Mouse (Mus musculus) liver, embryonic 11.5 days (tissue): ENCODE data around the gene Slc25a22. TPM values are rescaled to one million over a fixed set of nuclear protein-coding genes. Genes with fewer than 3 reads are reported as not detected.

Experiments
- ATAC-seq: fragments of 200-750 bp; cut with Nextera tagmentation; replicated peaks from 2 replicates; pipeline ENCODE4 v1.8.0; 2017; ENCODE audit warnings: moderate number of reproducible peaks, mild to moderate bottlenecking, moderate TSS enrichment, moderate library complexity; ENCODE audit not compliant: low FRiP score
- DNase-seq: peaks from one replicate; pipeline ENCODE4 v3.0.0-alpha.2; 2017; ENCODE audit warnings: low spot score
- H3K27ac ChIP-seq: fragments of 300-500 bp; sonication (generic); 2 replicates; pipeline ENCODE4 v1.5.1; 2014; ENCODE audit warnings: mild to moderate bottlenecking, low read depth, low read length, control low read depth
- H3K27me3 ChIP-seq: fragments of 300-500 bp; sonication (generic); replicated peaks from 2 replicates; pipeline ENCODE4 v1.6.1; 2014; ENCODE audit warnings: low read length, mixed read lengths; ENCODE audit not compliant: control insufficient read depth, insufficient read depth
- H3K36me3 ChIP-seq: fragments of 300-500 bp; sonication (generic); 2 replicates; pipeline ENCODE4 v1.6.1; 2014; ENCODE audit warnings: mild to moderate bottlenecking, low read length, moderate library complexity, mixed read lengths; ENCODE audit not compliant: control insufficient read depth, insufficient read depth
- H3K4me1 ChIP-seq: fragments of 300-500 bp; sonication (generic); replicated peaks from 2 replicates; pipeline ENCODE4 v1.6.1; 2014; ENCODE audit warnings: low read length, mixed read lengths; ENCODE audit not compliant: control insufficient read depth, insufficient read depth
- H3K4me2 ChIP-seq: fragments of 300-500 bp; sonication (generic); 2 replicates; pipeline ENCODE4 v1.6.1; 2014; ENCODE audit warnings: mild to moderate bottlenecking, control low read depth, moderate library complexity
- H3K4me3 ChIP-seq: fragments of 300-500 bp; sonication (generic); 2 replicates; pipeline ENCODE4 v1.5.1; 2014; ENCODE audit warnings: low read depth, low read length, control low read depth
- H3K9ac ChIP-seq: fragments of 300-500 bp; sonication (generic); 2 replicates; pipeline ENCODE4 v1.6.1; 2014; ENCODE audit warnings: low read depth, low read length, control low read depth
- H3K9me3 ChIP-seq: fragments of 300-500 bp; sonication (generic); 2 replicates; pipeline ENCODE4 v1.6.1; 2016; ENCODE audit warnings: low read length, inconsistent platforms, mixed read lengths; ENCODE audit not compliant: control insufficient read depth
- WGBS: fragments of 180-500 bp; shearing (Covaris S2); extraction: QIAGEN DNeasy Blood & Tissue Kit; methylation state at CpG from one replicate; pipeline ENCODE4 v1.1.7; 2014; 5-methylcytosine and 5-hydroxymethylcytosine counted together
- polyA plus RNA-seq: library from polyadenylated mRNA; unstranded; fragments of >200 nt; fragmentation: Nextera tagmentation; extraction: Ambion mirVana; gene quantifications from 2 replicates; pipeline ENCODE4 v1.2.1, GENCODE M21; 2014

Slc25a22 gene
- polyA plus RNA-seq, 1 experiment from 2014 or later: 36.9 TPM

DNA sequence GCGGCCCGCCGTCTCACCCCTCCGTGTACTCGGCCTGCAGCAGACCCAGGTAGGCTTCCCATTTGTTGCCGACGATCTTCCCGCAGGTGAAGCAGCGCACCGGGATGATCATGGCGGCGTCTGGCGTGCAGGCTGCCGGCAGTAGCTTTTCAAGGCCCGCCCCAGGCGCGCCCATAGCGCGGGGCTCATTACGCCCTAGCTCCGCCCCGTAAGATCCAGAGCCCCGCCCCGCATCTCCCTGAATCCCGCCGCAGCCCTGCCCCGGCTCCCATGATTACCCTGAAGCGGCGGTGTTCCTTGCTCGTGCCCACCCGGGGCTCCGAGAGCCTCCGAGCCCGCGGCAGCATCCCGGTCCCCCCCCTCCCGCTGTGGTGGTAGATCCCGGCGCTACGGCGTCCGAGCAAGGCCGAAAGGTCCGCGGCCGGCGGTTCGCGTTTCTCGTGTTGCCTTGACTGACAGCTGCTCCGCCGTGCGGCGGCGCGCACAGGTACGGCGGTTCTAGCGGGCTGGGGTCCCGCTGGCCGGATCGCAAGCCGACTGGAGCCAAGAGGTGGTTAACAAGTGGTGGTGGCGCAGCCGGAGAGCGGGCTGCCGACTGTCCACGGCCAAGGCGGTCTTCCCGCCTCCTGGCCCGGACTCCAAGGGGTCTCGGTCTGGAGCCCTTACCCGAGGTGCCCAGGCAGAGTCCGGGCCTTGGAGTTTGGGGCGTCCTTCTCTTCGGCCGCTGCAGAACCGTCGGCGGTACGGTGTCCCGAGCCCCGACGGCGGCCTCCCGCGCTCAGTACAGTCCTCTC lies 37.5 kb upstream of the Slc25a22 start, which contains the start of the genes Polr2l and Tspan4:
Polr2l (minus strand) TSS at position 122 of the 794 bp plus-strand sequence.
Tspan4 (plus strand) TSS at position 230 of the 794 bp plus-strand sequence.
- WGBS: under 1% methylated on average over 87 of the region's 87 CpGs
- H3K9me3 ChIP-seq: no peaks in the 10 kb centered on the region
- peaks cover 38% of the 10 kb centered on the region for H3K4me1 ChIP-seq
- ATAC-seq: peak; percentile 77
- DNase-seq: peak; percentile 93
- peak within 1 kb of the TSS; percentile 91 for H3K4me2 ChIP-seq
- peak within 1 kb of the TSS; percentile 85 for H3K9ac ChIP-seq
- H3K27me3 ChIP-seq: no peaks in the 10 kb centered on the region
- H3K27ac ChIP-seq: peak within 1 kb of the TSS; percentile 90
- H3K4me3 ChIP-seq: peak within 1 kb of the TSS; percentile 88
- H3K36me3 ChIP-seq: peaks cover 21% of the 10 kb centered on the region

DNA sequence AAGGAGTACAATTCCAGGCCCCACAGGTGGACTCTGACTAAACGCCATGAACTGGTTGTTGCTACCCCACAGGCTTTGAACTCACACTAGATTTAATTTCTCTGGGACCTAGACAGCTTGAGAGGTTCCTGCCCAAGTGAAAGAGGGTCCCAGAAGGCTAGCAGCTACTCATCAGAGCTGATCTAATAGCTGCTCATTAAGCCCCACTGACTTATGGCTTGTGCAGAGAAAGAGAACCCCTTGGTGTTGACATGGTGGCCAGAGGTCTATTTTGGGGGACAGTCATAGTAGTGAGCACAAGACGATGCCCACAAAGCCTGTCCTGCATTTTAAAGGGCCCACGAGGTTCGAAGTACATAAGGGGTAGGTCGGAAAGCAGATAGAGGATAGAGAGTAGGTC lies 36.5 kb upstream of the Slc25a22 start:
- H3K4me2 ChIP-seq: peak overlapping the region; percentile 91
- no peak for ATAC-seq
- WGBS: 5% methylated on average over 5 of the region's 5 CpGs
- H3K27ac ChIP-seq: no peak overlapping the region
- peak overlapping the region; percentile 88 for H3K4me3 ChIP-seq
- no peak for DNase-seq
- no peaks in the 10 kb centered on the region for H3K27me3 ChIP-seq
- peak overlapping the region; percentile 85 for H3K9ac ChIP-seq
- H3K9me3 ChIP-seq: no peaks in the 10 kb centered on the region
- peaks cover 23% of the 10 kb centered on the region for H3K36me3 ChIP-seq
- H3K4me1 ChIP-seq: peaks cover 45% of the 10 kb centered on the region

DNA sequence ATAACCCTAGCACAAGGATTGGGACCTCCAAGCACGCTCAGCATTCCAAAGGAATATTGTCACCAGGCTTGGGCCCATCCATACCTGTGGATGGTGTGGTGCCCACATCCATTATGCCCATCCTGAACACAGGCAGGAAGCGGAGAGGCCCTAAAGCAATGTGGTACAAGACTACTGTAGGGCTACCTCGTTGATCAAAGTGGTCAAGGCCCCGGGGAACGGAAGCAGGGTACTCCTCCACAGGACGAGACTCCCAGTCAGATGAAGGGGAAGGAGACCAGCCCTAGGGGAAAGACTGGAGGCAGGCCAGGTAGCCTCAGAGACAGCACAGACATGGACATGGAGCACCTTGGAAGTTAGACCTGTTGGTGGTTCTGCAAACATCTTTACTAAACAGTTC lies 35.1 kb upstream of the Slc25a22 start:
- Histone ChIP-seq H3K4me3 (no peak overlapping the region), H3K27me3 (no peaks in the 10 kb centered on the region), H3K9me3 (no peaks in the 10 kb centered on the region), H3K27ac (no peak overlapping the region), H3K9ac (no peak overlapping the region), H3K4me2 (no peak overlapping the region), H3K4me1 (peaks cover 49% of the 10 kb centered on the region), H3K36me3 (peaks cover 23% of the 10 kb centered on the region)
- WGBS: 92% methylated on average over 6 of the region's 6 CpGs
- ATAC-seq (no peak), DNase-seq (no peak)

DNA sequence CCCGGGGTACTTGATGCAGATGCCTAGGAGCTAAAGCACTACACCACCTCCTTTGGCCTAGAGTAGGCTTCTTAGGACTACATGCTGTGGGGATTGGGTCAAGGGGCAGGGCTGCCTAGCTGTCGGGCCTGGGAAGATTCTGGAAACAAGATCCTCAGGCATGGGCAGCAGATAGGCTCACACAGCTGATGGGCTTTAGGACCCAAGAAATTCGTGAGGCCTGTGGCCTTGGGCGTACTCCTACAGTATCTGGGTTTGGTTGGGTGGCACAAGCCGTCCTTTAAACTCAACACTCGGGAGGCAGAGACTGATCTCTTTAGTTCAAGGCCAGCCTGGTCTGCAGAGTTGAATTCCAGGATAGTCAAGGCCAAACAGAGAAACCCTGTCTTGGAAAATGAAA lies 34.5 kb upstream of the Slc25a22 start:
- Histone ChIP-seq H3K4me1 (peaks cover 44% of the 10 kb centered on the region), H3K36me3 (peaks cover 23% of the 10 kb centered on the region), H3K9ac (no peak overlapping the region), H3K27me3 (no peaks in the 10 kb centered on the region), H3K27ac (no peak overlapping the region), H3K9me3 (no peaks in the 10 kb centered on the region), H3K4me2 (no peak overlapping the region), H3K4me3 (no peak overlapping the region)
- DNase-seq: no peak
- no peak for ATAC-seq
- WGBS: 73% methylated on average over 6 of the region's 6 CpGs

DNA sequence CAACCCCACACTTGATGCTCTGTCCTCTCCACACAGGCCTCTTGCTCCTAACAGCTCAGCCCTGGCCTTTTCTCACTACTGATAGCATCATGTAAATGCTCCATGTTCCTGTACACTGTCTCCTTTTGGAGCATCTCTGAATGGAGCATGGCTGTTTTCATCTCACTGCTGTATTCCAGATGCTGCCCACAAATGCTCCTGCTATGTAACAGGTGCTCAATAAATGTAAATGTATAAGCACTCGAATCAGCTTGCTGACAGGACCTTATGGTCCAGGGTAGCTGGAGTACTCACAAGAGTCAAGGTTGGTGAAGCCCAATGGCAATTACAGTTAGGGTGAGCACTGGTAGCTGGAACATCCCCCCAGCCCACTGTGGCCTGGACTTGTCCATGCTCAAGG lies 33.5 kb upstream of the Slc25a22 start:
- Histone ChIP-seq H3K27me3 (no peaks in the 10 kb centered on the region), H3K4me1 (peaks cover 42% of the 10 kb centered on the region), H3K36me3 (peaks cover 23% of the 10 kb centered on the region), H3K4me2 (no peak overlapping the region), H3K9me3 (no peaks in the 10 kb centered on the region), H3K9ac (no peak overlapping the region), H3K27ac (no peak overlapping the region), H3K4me3 (no peak overlapping the region)
- DNase-seq (no peak), ATAC-seq (no peak)
- WGBS: 79% methylated on average over 1 of the region's 1 CpGs

DNA sequence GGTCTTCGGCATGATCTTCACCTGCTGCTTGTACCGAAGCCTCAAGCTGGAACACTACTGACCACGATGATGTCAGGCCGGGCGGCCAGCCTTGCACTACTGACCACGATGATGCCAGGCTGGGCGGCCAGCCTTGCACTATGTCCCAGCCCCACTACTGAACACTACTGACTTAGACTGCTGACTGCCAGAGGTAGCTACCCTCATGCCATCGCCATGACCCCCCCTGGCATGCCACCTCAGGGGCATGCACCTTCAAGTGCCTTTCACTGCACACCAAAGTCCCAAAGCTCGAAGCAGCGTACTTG lies 32.9 kb upstream of the Slc25a22 start:
- Histone ChIP-seq H3K36me3 (peaks cover 23% of the 10 kb centered on the region), H3K4me3 (no peak overlapping the region), H3K27me3 (peaks cover 2% of the 10 kb centered on the region; the same call in 1 of the 2 replicates), H3K4me2 (no peak overlapping the region), H3K9ac (no peak overlapping the region), H3K9me3 (no peaks in the 10 kb centered on the region), H3K27ac (no peak overlapping the region), H3K4me1 (peaks cover 39% of the 10 kb centered on the region)
- ATAC-seq (no peak), DNase-seq (no peak)
- WGBS: 86% methylated on average over 10 of the region's 10 CpGs

DNA sequence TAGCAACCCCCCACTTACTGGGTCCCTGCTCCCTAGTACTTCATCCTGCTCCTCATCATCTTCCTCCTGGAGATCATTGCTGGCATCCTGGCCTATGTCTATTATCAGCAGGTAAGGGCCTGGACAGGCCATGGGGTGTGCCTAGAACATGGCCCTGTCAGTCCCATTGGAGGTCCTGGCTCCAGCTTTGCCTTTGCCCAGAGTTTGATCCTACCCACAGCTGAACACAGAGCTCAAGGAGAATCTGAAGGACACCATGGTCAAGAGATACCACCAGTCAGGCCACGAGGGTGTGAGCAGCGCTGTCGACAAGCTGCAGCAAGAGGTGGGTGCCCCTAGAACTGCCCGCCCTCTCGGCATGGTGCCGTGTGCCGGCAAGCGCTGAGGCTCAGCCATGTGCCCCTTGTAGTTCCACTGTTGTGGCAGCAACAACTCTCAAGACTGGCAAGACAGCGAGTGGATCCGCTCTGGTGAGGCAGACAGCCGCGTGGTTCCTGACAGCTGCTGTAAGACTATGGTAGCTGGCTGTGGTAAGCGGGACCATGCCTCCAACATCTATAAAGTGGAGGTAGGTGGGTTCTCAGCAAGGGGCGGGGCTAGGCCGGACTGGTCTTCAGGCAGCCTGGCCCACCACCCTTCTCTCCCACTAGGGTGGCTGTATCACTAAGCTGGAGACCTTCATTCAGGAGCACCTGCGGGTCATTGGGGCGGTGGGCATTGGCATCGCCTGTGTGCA lies 32.4 kb upstream of the Slc25a22 start:
- peak overlapping the region; percentile 31; the same call in 1 of the 2 replicates for H3K9ac ChIP-seq
- H3K36me3 ChIP-seq: peaks cover 23% of the 10 kb centered on the region
- no peak for DNase-seq
- H3K27me3 ChIP-seq: peaks cover 7% of the 10 kb centered on the region
- no peak for ATAC-seq
- no peaks in the 10 kb centered on the region for H3K9me3 ChIP-seq
- peak overlapping the region; percentile 88 for H3K4me2 ChIP-seq
- peaks cover 43% of the 10 kb centered on the region for H3K4me1 ChIP-seq
- H3K4me3 ChIP-seq: 0 out of 2 replicates have a peak overlapping the region, but pooled peaks have one; percentile 78
- 91% methylated on average over 18 of the region's 18 CpGs for WGBS
- H3K27ac ChIP-seq: no peak overlapping the region; the same call in 1 of the 2 replicates

DNA sequence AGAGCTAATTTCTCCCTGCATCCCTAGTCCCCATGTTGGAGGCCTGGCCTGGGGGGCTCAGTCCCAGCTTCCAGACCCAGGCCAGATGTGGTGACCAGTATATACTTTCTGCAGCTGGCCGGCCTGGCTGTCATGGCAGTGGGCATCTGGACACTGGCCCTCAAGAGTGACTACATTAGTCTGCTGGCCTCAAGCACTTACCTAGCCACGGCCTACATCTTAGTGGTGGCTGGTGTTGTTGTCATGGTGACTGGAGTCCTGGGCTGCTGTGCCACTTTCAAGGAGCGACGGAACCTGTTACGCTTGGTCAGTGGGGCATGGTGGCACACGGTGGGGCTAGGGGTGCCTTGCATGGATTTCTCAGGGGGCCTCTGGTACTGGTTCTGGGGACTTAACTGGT lies 31.7 kb upstream of the Slc25a22 start:
- no peaks in the 10 kb centered on the region for H3K9me3 ChIP-seq
- 83% methylated on average over 6 of the region's 6 CpGs for WGBS
- peak overlapping the region; percentile 78 for H3K4me3 ChIP-seq
- ATAC-seq (no peak), DNase-seq (no peak)
- peaks cover 23% of the 10 kb centered on the region for H3K36me3 ChIP-seq
- peak overlapping the region; percentile 85 for H3K9ac ChIP-seq
- H3K4me1 ChIP-seq: peaks cover 49% of the 10 kb centered on the region
- H3K27me3 ChIP-seq: peaks cover 14% of the 10 kb centered on the region
- H3K27ac ChIP-seq: peak overlapping the region; percentile 72
- peak overlapping the region; percentile 88 for H3K4me2 ChIP-seq
